Mouse (Mus musculus) kidney, adult 10 weeks (tissue): ENCODE results near the gene Kansl2. TPM values are rescaled to one million over a fixed set of nuclear protein-coding genes. Genes with fewer than 3 reads are reported as not detected.

Experiments used
- polyA plus RNA-seq: library from polyadenylated mRNA; stranded (reverse); fragments of 350-450 nt; fragmentation: Illumina TruSeq; extraction: RNeasy Lipid Tissue Mini Kit (QIAGEN cat#74804); gene quantifications from one replicate; pipeline ENCODE4 v1.2.3, GENCODE M21; 2014; ENCODE audit warnings: low read depth, low replicate concordance

Gene Kansl2
- polyA plus RNA-seq = 29.9 TPM

DNA sequence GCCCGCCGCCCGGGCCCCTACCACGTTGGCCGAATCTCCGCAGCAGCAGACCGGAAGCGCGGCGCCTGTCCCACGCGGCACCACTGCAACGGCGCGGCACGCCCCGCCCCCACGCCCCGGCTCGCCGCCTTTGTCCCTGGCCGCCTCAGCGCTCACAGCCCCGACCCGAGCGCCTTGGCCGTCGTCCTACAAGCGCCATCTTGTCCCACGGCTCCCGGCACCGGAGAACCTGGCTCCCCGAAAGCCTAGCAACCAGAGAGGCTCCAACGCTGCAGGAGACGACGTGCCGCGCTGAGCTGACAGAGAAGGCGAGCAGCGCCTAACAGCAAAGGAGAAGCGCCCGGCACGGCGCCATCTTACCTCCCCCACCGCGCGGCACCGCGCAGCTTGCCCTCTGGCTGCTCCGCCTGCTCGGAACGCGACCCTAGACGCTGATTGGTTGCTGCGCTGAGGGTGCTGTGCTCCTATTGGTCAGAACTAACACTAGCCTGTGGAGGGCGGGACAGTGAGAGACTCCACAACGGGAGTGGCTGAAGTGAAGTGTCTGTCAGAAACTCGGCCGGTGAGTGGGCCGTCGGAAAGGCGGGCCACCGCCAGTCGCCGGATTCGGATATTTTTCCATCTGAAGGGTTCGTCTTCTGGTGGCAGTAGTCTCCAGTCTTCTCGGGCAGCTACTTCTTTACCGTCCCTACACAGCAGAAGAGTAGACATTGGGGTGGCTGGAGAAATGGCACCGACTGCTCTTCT is at the start of gene Kansl2:
Kansl2 (minus strand) TSS at position 384 of the 747 bp plus-strand sequence.

DNA sequence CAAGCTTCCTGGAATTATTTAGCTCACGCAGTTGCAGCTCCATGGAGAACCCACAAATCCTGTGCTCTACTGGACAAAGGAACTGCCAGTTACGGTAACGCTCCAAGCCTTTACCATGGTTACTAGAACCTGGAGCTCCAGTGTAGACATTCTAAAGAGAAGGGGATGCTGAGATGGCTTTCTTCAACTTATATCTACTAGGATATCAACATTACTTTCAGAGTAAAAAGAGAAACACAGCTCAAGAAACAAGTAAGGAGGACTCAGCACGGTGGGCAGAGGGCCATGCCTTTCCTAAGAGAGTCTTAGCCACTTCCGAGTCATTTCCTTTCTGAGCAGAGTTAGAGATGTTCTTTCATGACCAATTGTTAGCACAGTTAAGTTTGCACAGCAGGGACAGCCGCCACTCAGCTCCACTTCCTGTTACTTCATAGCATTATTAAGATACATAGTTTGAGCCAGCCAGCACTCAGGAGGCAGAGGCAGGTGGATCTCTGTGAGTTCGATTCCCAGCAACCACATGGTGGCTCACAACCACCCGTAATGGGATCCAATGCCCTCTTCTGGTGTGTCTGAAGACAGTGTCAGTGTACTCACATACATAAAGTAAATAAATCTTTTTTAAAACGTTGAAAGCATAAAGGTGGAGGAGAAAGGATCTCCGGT is 36.9 kb upstream of the Kansl2 start, which contains the start of the genes Ccnt1 and 4930415O20Rik:
Ccnt1 (minus strand) TSS at position 51 of the 666 bp plus-strand sequence.
4930415O20Rik (plus strand) TSS at position 132 of the 666 bp plus-strand sequence.

DNA sequence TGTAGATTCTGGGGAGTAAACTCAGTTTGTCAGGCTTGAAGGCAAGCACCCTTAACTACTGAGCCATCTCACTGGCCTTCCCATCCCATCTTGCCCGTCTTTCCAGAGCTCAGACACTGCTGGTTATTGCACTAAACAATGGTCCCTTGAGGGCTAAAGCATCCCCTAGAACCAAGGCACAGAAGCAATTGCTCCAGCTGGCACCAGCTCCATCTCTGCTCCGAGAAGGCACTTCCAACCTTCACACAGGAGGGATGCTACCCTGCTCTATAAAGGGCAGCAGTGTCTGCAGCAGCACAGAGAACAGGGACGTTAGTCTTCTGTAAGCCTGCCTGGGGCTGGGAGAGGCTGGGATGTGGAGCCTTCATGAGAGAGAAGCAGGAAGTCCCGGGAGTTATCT is 42.0 kb downstream of the Kansl2 start, which contains the start of gene Olfr279:
Olfr279 (plus strand) TSS at position 301 of the 400 bp plus-strand sequence.

DNA sequence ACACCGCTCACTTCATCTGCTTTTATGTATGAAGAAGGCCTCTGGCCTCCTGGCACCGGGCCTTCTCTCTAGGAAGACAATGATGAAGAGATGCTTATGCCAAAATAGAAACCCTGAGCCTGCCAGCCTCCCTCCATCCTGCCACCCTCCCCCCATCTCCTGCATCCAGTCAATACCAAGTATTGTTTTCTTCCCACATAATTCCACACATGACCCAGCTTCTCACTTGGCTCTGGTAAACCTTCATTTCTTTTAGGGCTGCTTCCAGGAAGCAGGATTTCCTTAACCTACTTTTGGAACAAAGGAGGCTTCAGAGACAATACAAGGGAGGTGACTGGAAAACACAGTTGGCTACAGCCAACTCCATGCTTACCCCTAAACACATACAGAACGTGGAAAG is 51.4 kb downstream of the Kansl2 start, which contains the start of gene Lalba:
Lalba (minus strand) TSS at position 21 of the 400 bp plus-strand sequence.

DNA sequence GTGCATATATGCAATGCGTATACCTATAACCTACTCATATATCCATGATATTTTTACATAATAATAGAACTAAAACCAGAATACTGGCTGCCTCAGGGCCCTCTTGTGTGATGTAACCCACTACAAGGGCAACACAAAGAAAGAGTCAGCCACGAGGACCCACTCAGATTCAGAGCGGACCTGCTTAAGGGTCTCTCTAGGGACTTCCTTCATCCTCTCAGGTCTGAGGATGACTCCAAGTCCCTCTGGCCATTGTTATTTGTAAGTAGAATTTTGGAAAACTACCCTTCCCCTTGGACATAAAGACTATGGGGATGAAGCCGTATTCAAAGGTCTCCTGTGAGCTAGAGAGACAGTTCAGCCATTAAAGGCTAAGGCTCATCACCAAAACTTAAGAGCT is 64.5 kb downstream of the Kansl2 start, which contains the start of gene OR5BS1P:
OR5BS1P (plus strand) TSS at position 301 of the 400 bp plus-strand sequence.

Other genes with a start within 250 kb of the Kansl2 start
- gene Zfp641, start 238.1 kb downstream of the Kansl2 start, polyA plus RNA-seq = 4.4 TPM
- gene Olfr285, start 216.9 kb downstream of the Kansl2 start, polyA plus RNA-seq = not detected
- not detected for gene Olfr284, start 193.3 kb downstream of the Kansl2 start, polyA plus RNA-seq
- gene Olfr283, start 153.3 kb downstream of the Kansl2 start, polyA plus RNA-seq = not detected
- gene Olfr282, start 103.0 kb downstream of the Kansl2 start, polyA plus RNA-seq = not detected
- gene Olfr281, start 81.7 kb downstream of the Kansl2 start, polyA plus RNA-seq = not detected
- gene OR5BS1P, start 64.4 kb downstream of the Kansl2 start, polyA plus RNA-seq = not detected
- gene Lalba, start 51.5 kb downstream of the Kansl2 start, polyA plus RNA-seq = not detected
- not detected for gene Olfr279, start 41.9 kb downstream of the Kansl2 start, polyA plus RNA-seq
- 41.7 TPM for gene Ccnt1, start 36.7 kb upstream of the Kansl2 start, polyA plus RNA-seq
- not detected for gene 4930415O20Rik, start 36.7 kb upstream of the Kansl2 start, polyA plus RNA-seq
- 7.5 TPM for gene Adcy6, start 75.8 kb upstream of the Kansl2 start, polyA plus RNA-seq
- 0.44 TPM for gene Cacnb3, start 96.6 kb upstream of the Kansl2 start, polyA plus RNA-seq
- gene Ddx23, start 128.6 kb upstream of the Kansl2 start, polyA plus RNA-seq = 2.1 TPM
- 0.40 TPM for gene Rnd1, start 143.2 kb upstream of the Kansl2 start, polyA plus RNA-seq
- 0.69 TPM for gene Ccdc65, start 173.9 kb upstream of the Kansl2 start, polyA plus RNA-seq
- gene Fkbp11, start 193.9 kb upstream of the Kansl2 start, polyA plus RNA-seq = not detected
- gene Arf3, start 228.9 kb upstream of the Kansl2 start, polyA plus RNA-seq = 32.6 TPM
- gene Wnt10b, start 243.9 kb upstream of the Kansl2 start, polyA plus RNA-seq = not detected